In the genomic region with DNA sequence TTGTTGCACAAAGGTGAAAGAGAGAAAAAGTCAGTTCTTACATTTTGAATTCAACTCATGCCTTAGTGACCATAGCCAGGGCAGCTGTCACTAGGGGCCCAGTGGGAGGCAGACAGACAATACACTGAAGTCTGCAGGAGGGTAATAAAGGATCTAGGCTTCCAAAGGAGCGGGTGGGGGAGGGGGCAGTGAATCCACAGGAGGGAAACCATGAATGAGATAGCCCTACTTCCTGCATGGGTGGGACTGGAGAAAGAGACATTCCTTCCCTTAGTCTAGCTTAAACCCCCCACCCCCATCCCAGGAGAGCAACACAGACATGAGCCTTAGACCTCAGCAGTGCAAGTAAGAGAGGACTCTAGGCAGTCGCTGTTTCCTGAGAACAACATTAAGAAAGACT, we compare ENCODE assay signal across 28 mouse cellular contexts.
A peak's percentile ranks its signal among the peaks of the same experiment; 100 is the strongest.
DNase-seq lines count a peak whose midpoint lies in the region; ATAC-seq and TF ChIP-seq lines count a peak whose summit lies in the region.
"Had no signal": no experiment of that assay in that cellular context is flagged by ENCODE, and none has a peak within 500 bp of the region (broad histone marks: within the 10 kb centered on the region; RNA-seq: fewer than 3 reads in every experiment).

No protein-coding gene starts in this region.

- DNase-seq in hindbrain, embryonic 10.5 days (ENCODE audit: low spot score) = peak; percentile 38
- no peak for DNase-seq in hindbrain, postnatal 0 days (ENCODE audit: low spot score)
- peak; percentile 14 for DNase-seq in neural tube, embryonic 10.5 days (ENCODE audit: extremely low spot score, low spot score)
- peak; percentile 10 for DNase-seq in mesoderm, embryonic 11.5 days (ENCODE audit: low read depth, low spot score)
- DNase-seq in frontal cortex, postnatal 36 days (ENCODE audit: low spot score in 2 of 2) = no peak
- no peak for DNase-seq in natural killer cell, adult 2 months (ENCODE audit: low spot score in 2 of 2)
- DNase-seq: adrenal gland, postnatal 14 days; cerebellum, adult 8-10 months; heart, postnatal 36 days; kidney, adult 11 months; kidney, postnatal 36 days; liver, embryonic 13.5 days; lung, adult 2 months; lung, postnatal 14 days; right cerebral cortex, adult 18-20 months; right cerebral cortex, postnatal 4 days; thymus, adult 18-20 months; thymus, postnatal 36 days had no signal

- no peak overlapping the region for H3K4me3 ChIP-seq in hindbrain, embryonic 10.5 days
- no peak overlapping the region for H3K4me3 ChIP-seq in hindbrain, postnatal 0 days (ENCODE audit: low read length)
- no peak overlapping the region for H3K4me3 ChIP-seq in neural tube, embryonic 15.5 days (replicated peaks)
- H3K4me3 ChIP-seq in neural tube, embryonic 14.5 days (ENCODE audit: low read depth, low read length) = no peak overlapping the region
- H3K4me3 ChIP-seq: embryonic facial prominence, embryonic 13.5 days; erythroblast, embryonic 14.5 days; forebrain, embryonic 12.5 days; heart, embryonic 15.5 days; kidney, embryonic 15.5 days; liver, embryonic 13.5 days; myocyte had no signal

- no peak overlapping the region for H3K9ac ChIP-seq in hindbrain, postnatal 0 days (replicated peaks; ENCODE audit: low read length)
- no peak overlapping the region for H3K9ac ChIP-seq in neural tube, embryonic 15.5 days (replicated peaks)
- no peak overlapping the region for H3K9ac ChIP-seq in neural tube, embryonic 14.5 days (replicated peaks; ENCODE audit: low read depth, low read length)
- H3K9ac ChIP-seq: embryonic facial prominence, embryonic 13.5 days; forebrain, embryonic 12.5 days; heart, embryonic 15.5 days; kidney, embryonic 15.5 days; liver, embryonic 13.5 days had no signal

- WGBS in hindbrain, embryonic 10.5 days = 12% methylated on average over 2 of the region's 2 CpGs
- WGBS in hindbrain, postnatal 0 days = 13% methylated on average over 2 of the region's 2 CpGs
- 0% methylated on average over 2 of the region's 2 CpGs for WGBS in neural tube, embryonic 15.5 days
- 4% methylated on average over 2 of the region's 2 CpGs for WGBS in neural tube, embryonic 14.5 days

- TF ChIP-seq CTCF in hindbrain, postnatal 0 days (IDR thresholded peaks at IDR 0.05; ENCODE audit: low read depth) = no peak

- H3K4me2 ChIP-seq in hindbrain, postnatal 0 days (ENCODE audit: low read depth, low read length) = no peak overlapping the region
- H3K4me2 ChIP-seq in neural tube, embryonic 15.5 days = no peak overlapping the region
- H3K4me2 ChIP-seq in neural tube, embryonic 14.5 days (ENCODE audit: low read depth, low read length) = no peak overlapping the region
- H3K4me2 ChIP-seq: embryonic facial prominence, embryonic 13.5 days; forebrain, embryonic 12.5 days; heart, embryonic 15.5 days; kidney, embryonic 15.5 days; liver, embryonic 13.5 days had no signal

- H3K27me3 ChIP-seq in hindbrain, embryonic 10.5 days (ENCODE audit: insufficient read depth, poor library complexity, severe bottlenecking) = no peaks in the 10 kb centered on the region
- H3K27me3 ChIP-seq in hindbrain, postnatal 0 days (ENCODE audit: insufficient read depth, low read length) = no peaks in the 10 kb centered on the region
- no peaks in the 10 kb centered on the region for H3K27me3 ChIP-seq in neural tube, embryonic 15.5 days (replicated peaks)
- no peaks in the 10 kb centered on the region for H3K27me3 ChIP-seq in neural tube, embryonic 14.5 days (ENCODE audit: control insufficient read depth, insufficient read depth, low read length)
- H3K27me3 ChIP-seq: embryonic facial prominence, embryonic 13.5 days; forebrain, embryonic 12.5 days; heart, embryonic 15.5 days; kidney, embryonic 15.5 days; liver, embryonic 13.5 days; Patski had no signal

- no peaks in the 10 kb centered on the region for H3K36me3 ChIP-seq in hindbrain, embryonic 10.5 days
- H3K36me3 ChIP-seq in hindbrain, postnatal 0 days (ENCODE audit: insufficient read depth, low read length) = no peaks in the 10 kb centered on the region
- H3K36me3 ChIP-seq in neural tube, embryonic 15.5 days = no peaks in the 10 kb centered on the region
- H3K36me3 ChIP-seq in neural tube, embryonic 14.5 days (ENCODE audit: control insufficient read depth, insufficient read depth, low read length) = no peaks in the 10 kb centered on the region
- H3K36me3 ChIP-seq: embryonic facial prominence, embryonic 13.5 days; forebrain, embryonic 12.5 days; G1E; heart, embryonic 15.5 days; kidney, embryonic 15.5 days; liver, embryonic 13.5 days had no signal

- peaks cover 11% of the 10 kb centered on the region for H3K4me1 ChIP-seq in hindbrain, embryonic 10.5 days (replicated peaks)
- no peaks in the 10 kb centered on the region for H3K4me1 ChIP-seq in hindbrain, postnatal 0 days (ENCODE audit: insufficient read depth, low read length)
- H3K4me1 ChIP-seq in neural tube, embryonic 15.5 days = 0 out of 2 replicates have a peak, but pooled peaks cover 3% of the 10 kb centered on the region
- H3K4me1 ChIP-seq in neural tube, embryonic 14.5 days (ENCODE audit: control insufficient read depth, insufficient read depth, low read length) = 0 out of 2 replicates have a peak, but pooled peaks cover 3% of the 10 kb centered on the region
- H3K4me1 ChIP-seq: embryonic facial prominence, embryonic 13.5 days; heart, embryonic 15.5 days; kidney, embryonic 15.5 days; liver, embryonic 13.5 days had no signal

- no peak for ATAC-seq in hindbrain, postnatal 0 days
- no peak for ATAC-seq in neural tube, embryonic 15.5 days (ENCODE audit: low FRiP score)
- ATAC-seq in neural tube, embryonic 14.5 days (ENCODE audit: low read depth) = peak; percentile 46; the same call in 1 of the 2 replicates
- ATAC-seq: Patski had no signal

- H3K9me3 ChIP-seq in hindbrain, embryonic 10.5 days = no peaks in the 10 kb centered on the region
- no peaks in the 10 kb centered on the region for H3K9me3 ChIP-seq in hindbrain, postnatal 0 days (ENCODE audit: low read length)
- H3K9me3 ChIP-seq in neural tube, embryonic 15.5 days (replicated peaks) = no peaks in the 10 kb centered on the region
- no peaks in the 10 kb centered on the region for H3K9me3 ChIP-seq in neural tube, embryonic 14.5 days (ENCODE audit: control insufficient read depth, low read length)
- H3K9me3 ChIP-seq: embryonic facial prominence, embryonic 13.5 days; forebrain, embryonic 12.5 days; heart, embryonic 15.5 days; kidney, embryonic 15.5 days; liver, embryonic 13.5 days had no signal

- H3K27ac ChIP-seq in hindbrain, embryonic 10.5 days = peak overlapping the region; percentile 75; the same call in 1 of the 2 replicates
- H3K27ac ChIP-seq in hindbrain, postnatal 0 days = no peak overlapping the region
- no peak overlapping the region for H3K27ac ChIP-seq in neural tube, embryonic 15.5 days (replicated peaks)
- H3K27ac ChIP-seq in neural tube, embryonic 14.5 days (ENCODE audit: low read depth, low read length) = no peak overlapping the region
- H3K27ac ChIP-seq: embryonic facial prominence, embryonic 13.5 days; forebrain, embryonic 12.5 days; heart, embryonic 15.5 days; kidney, embryonic 15.5 days; liver, embryonic 13.5 days had no signal

Comparison
In these comparisons a context has a peak if more than half of its experiments do, and no peak if none do; other contexts are left out.
1. DNase-seq: peak in hindbrain, embryonic 10.5 days (single experiment), neural tube, embryonic 10.5 days (single experiment) and mesoderm, embryonic 11.5 days (single experiment); none in hindbrain, postnatal 0 days (single experiment), frontal cortex, postnatal 36 days (0 of 2) and natural killer cell, adult 2 months (0 of 2).